Mouse (Mus musculus) hindbrain, embryonic 15.5 days (tissue): ENCODE data around the gene Parva. TPM values are rescaled to one million over a fixed set of nuclear protein-coding genes. Genes with fewer than 3 reads are reported as not detected.

Source experiments
- ATAC-seq: fragments of 200-750 bp; cut with Nextera tagmentation; 2 replicates; pipeline ENCODE4 v1.8.0; 2017; ENCODE audit warnings: low read depth, moderate number of reproducible peaks, moderate TSS enrichment; ENCODE audit not compliant: low FRiP score
- H3K27ac ChIP-seq: fragments of 300-500 bp; sonication (generic); replicated peaks from 2 replicates; pipeline ENCODE4 v1.5.1; 2015; ENCODE audit warnings: mild to moderate bottlenecking, inconsistent platforms
- H3K27me3 ChIP-seq: fragments of 300-500 bp; sonication (generic); 2 replicates; pipeline ENCODE4 v1.6.1; 2015; ENCODE audit warnings: control low read depth, inconsistent platforms
- H3K36me3 ChIP-seq: fragments of 300-500 bp; sonication (generic); 2 replicates; pipeline ENCODE4 v1.6.1; 2015; ENCODE audit warnings: control low read depth, inconsistent platforms
- H3K4me1 ChIP-seq: fragments of 300-500 bp; sonication (generic); replicated peaks from 2 replicates; pipeline ENCODE4 v1.6.1; 2015; ENCODE audit warnings: control low read depth, inconsistent platforms
- H3K4me2 ChIP-seq: fragments of 300-500 bp; sonication (generic); 2 replicates; pipeline ENCODE4 v1.6.1; 2015; ENCODE audit warnings: moderate library complexity, mild to moderate bottlenecking, inconsistent platforms
- H3K4me3 ChIP-seq: fragments of 300-500 bp; sonication (generic); 2 replicates; pipeline ENCODE4 v1.5.1; 2015; ENCODE audit warnings: mild to moderate bottlenecking, inconsistent platforms
- H3K9ac ChIP-seq: fragments of 300-500 bp; sonication (generic); 2 replicates; pipeline ENCODE4 v1.6.1; 2015; ENCODE audit warnings: inconsistent platforms
- H3K9me3 ChIP-seq: fragments of 300-500 bp; sonication (generic); 2 replicates; pipeline ENCODE4 v1.6.1; 2016; ENCODE audit warnings: control low read depth, inconsistent platforms
- WGBS: fragments of 180-500 bp; shearing (Covaris S2); methylation state at CpG from one replicate; pipeline ENCODE4 v1.1.7; 2015; 5-methylcytosine and 5-hydroxymethylcytosine counted together
- polyA plus RNA-seq: library from polyadenylated mRNA; unstranded; fragments of >200 nt; fragmentation: Nextera tagmentation; extraction: Ambion mirVana; gene quantifications from 2 replicates; pipeline ENCODE4 v1.2.1, GENCODE M21; 2015

The Parva gene
- polyA plus RNA-seq, 1 experiment from 2014 or later, result 27.7 TPM

- Histone ChIP-seq H3K4me2 (no peak overlapping the region), H3K4me1 (peaks cover 22% of the 10 kb centered on the region), H3K9me3 (no peaks in the 10 kb centered on the region), H3K27me3 (no peaks in the 10 kb centered on the region), H3K27ac (no peak overlapping the region), H3K36me3 (no peaks in the 10 kb centered on the region), H3K4me3 (no peak overlapping the region), H3K9ac (no peak overlapping the region)
- no peak for ATAC-seq
- WGBS, result 84% methylated on average over 3 of the region's 3 CpGs
These were observed 76.6 kb downstream of the Parva start for GRCm38 (mm10) chr7:112503917-112504316.

DNA sequence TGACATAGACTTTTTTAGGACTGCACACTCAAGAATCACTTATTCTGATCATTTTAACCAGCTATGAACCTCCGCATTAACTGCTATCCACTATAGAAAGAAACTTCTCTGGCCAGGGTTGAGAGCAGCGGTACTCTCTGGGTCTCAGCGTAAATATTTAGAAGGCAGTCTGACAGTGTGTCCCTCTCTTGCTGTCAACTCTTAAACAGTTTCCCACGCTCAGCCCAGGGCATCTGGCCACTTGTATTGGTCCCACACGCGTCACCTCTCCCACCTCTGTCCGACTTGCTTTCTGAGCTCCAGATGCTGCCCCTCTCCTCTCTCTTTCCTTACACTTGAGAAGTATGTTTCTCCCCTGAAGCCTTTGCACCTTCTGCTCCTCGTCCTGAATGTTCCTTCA is 81.8 kb downstream of the Parva start:
- 83% methylated on average over 8 of the region's 8 CpGs for WGBS
- Histone ChIP-seq H3K36me3 (no peaks in the 10 kb centered on the region), H3K4me1 (peaks cover 6% of the 10 kb centered on the region), H3K9ac (no peak overlapping the region), H3K4me3 (no peak overlapping the region), H3K4me2 (no peak overlapping the region), H3K27ac (no peak overlapping the region), H3K9me3 (no peaks in the 10 kb centered on the region), H3K27me3 (no peaks in the 10 kb centered on the region)
- no peak for ATAC-seq

GRCm38 (mm10) chr7:112510336-112511048 is 83.2 kb downstream of the Parva start:
- no peak overlapping the region for H3K9ac ChIP-seq
- no peak overlapping the region for H3K4me2 ChIP-seq
- H3K36me3 ChIP-seq, result no peaks in the 10 kb centered on the region
- ATAC-seq, result no peak
- WGBS, result 47% methylated on average over 10 of the region's 10 CpGs
- peaks cover 6% of the 10 kb centered on the region for H3K4me1 ChIP-seq
- no peaks in the 10 kb centered on the region for H3K27me3 ChIP-seq
- H3K27ac ChIP-seq, result no peak overlapping the region
- H3K9me3 ChIP-seq, result no peaks in the 10 kb centered on the region
- H3K4me3 ChIP-seq, result no peak overlapping the region

DNA sequence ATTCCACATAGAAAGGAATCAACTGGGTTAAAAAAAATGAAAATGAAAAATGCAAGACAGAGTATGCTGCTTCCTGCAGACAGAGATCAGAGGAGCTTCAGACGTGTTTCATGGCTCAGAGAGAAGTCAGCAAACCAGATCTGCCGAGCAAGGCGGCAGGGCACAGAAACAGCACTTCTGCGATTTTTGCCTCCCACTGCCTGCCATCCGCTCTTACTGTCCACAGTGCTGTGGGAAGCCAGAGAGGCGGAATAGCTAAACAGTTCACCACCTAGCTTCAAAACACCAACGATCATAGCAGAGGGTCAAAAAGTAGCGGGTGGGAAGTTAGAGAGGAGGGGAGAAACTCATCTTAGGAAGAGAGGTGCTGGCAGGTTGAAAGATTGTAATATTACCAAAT is 84.0 kb downstream of the Parva start:
- Histone ChIP-seq H3K9me3 (no peaks in the 10 kb centered on the region), H3K27ac (no peak overlapping the region), H3K4me1 (peaks cover 6% of the 10 kb centered on the region), H3K27me3 (no peaks in the 10 kb centered on the region), H3K9ac (no peak overlapping the region), H3K4me3 (no peak overlapping the region), H3K36me3 (no peaks in the 10 kb centered on the region), H3K4me2 (no peak overlapping the region)
- no peak for ATAC-seq
- WGBS, result 72% methylated on average over 8 of the region's 8 CpGs

DNA sequence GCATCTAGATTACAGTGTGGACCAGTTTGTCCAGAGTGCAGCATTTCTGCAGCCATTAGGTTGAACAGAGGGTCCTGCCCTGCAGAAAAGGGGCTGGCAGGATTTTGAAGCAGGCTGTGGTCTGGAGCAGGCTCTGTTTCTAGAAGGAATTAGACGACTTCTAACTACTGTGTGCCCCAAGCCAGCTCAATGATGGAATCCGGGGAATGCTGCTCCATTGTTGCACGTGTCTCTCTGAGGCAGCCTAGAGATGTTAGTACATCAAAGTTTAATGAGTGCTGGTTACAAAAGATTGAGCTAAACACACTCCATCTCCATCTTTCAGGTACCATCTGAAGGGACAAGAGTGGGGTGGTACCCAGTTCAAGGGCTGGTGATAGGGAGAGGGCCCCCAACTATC is 85.0 kb downstream of the Parva start:
- Histone ChIP-seq H3K4me2 (no peak overlapping the region), H3K4me1 (peaks cover 6% of the 10 kb centered on the region), H3K36me3 (no peaks in the 10 kb centered on the region), H3K4me3 (no peak overlapping the region), H3K9me3 (no peaks in the 10 kb centered on the region), H3K9ac (no peak overlapping the region), H3K27ac (no peak overlapping the region), H3K27me3 (no peaks in the 10 kb centered on the region)
- 42% methylated on average over 3 of the region's 3 CpGs for WGBS
- no peak for ATAC-seq

- H3K27me3 ChIP-seq, result no peaks in the 10 kb centered on the region
- WGBS, result 76% methylated on average over 1 of the region's 1 CpGs
- no peak overlapping the region for H3K4me3 ChIP-seq
- no peak overlapping the region for H3K27ac ChIP-seq
- H3K9me3 ChIP-seq, result no peaks in the 10 kb centered on the region
- no peak overlapping the region for H3K9ac ChIP-seq
- no peak for ATAC-seq
- no peak overlapping the region for H3K4me2 ChIP-seq
- H3K36me3 ChIP-seq, result no peaks in the 10 kb centered on the region
- H3K4me1 ChIP-seq, result peaks cover 6% of the 10 kb centered on the region
These were observed 85.6 kb downstream of the Parva start for GRCm38 (mm10) chr7:112512895-112513294.

- no peak overlapping the region for H3K4me3 ChIP-seq
- H3K9me3 ChIP-seq, result no peaks in the 10 kb centered on the region
- H3K4me1 ChIP-seq, result peaks cover 6% of the 10 kb centered on the region; the same call in 1 of the 2 replicates
- no peak for ATAC-seq
- H3K27ac ChIP-seq, result no peak overlapping the region
- WGBS, result 93% methylated on average over 8 of the region's 8 CpGs
- H3K4me2 ChIP-seq, result no peak overlapping the region
- H3K9ac ChIP-seq, result no peak overlapping the region
- no peaks in the 10 kb centered on the region for H3K36me3 ChIP-seq
- no peaks in the 10 kb centered on the region for H3K27me3 ChIP-seq
These were observed 87.4 kb downstream of the Parva start for GRCm38 (mm10) chr7:112514636-112515193.

DNA sequence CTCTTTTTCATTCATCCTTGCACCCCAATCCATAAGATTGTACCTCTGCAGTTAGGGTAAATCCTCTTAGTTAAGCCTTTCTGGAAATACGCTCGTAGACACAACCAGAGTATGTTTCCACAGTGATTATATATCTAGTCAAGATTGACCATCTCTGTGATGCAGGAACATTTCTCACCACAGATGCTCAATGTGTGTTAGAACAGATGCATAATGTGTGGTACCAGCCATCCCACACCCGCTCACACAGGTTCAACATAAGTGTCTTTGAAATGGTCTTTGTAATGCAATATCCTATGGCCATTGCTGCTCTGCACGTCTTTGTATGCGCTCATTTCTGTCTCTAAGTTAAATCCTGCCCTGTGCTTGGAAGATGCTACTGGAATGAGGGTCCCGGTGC is 98.2 kb downstream of the Parva start:
- no peaks in the 10 kb centered on the region for H3K9me3 ChIP-seq
- H3K4me2 ChIP-seq, result no peak overlapping the region
- H3K36me3 ChIP-seq, result no peaks in the 10 kb centered on the region
- no peaks in the 10 kb centered on the region for H3K27me3 ChIP-seq
- 82% methylated on average over 6 of the region's 6 CpGs for WGBS
- H3K4me1 ChIP-seq, result peaks cover 7% of the 10 kb centered on the region; the same call in 1 of the 2 replicates
- H3K9ac ChIP-seq, result no peak overlapping the region
- H3K4me3 ChIP-seq, result no peak overlapping the region
- ATAC-seq, result no peak
- H3K27ac ChIP-seq, result 0 out of 2 replicates have a peak overlapping the region, but pooled peaks have one; percentile 13

DNA sequence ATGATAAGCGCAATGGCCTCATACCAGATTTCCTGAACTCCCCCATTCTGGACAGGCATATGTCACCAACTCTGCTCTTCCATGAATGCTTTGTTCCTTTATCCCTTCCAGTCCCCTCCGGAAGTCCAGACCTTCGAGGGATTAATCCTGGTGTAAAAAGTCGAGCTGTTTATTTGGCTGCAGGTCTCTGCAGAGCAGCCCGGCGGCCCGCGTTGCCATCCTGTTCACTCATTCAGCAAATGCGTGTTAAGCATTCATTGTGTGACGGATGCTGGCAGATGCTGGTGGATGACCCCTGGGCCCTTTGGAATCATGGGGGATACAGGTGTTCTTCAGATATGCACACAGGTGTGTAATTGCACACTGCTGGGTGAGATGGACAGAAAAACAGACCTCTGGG is 98.9 kb downstream of the Parva start:
- H3K4me3 ChIP-seq, result no peak overlapping the region
- no peaks in the 10 kb centered on the region for H3K9me3 ChIP-seq
- H3K4me2 ChIP-seq, result no peak overlapping the region
- no peaks in the 10 kb centered on the region for H3K36me3 ChIP-seq
- H3K27me3 ChIP-seq, result no peaks in the 10 kb centered on the region
- no peak overlapping the region for H3K9ac ChIP-seq
- H3K4me1 ChIP-seq, result peaks cover 7% of the 10 kb centered on the region; the same call in 1 of the 2 replicates
- 0 out of 2 replicates have a peak overlapping the region, but pooled peaks have one; percentile 26 for H3K27ac ChIP-seq
- ATAC-seq, result no peak
- WGBS, result 59% methylated on average over 10 of the region's 10 CpGs

GRCm38 (mm10) chr7:112527230-112527629 is 99.9 kb downstream of the Parva start:
- ATAC-seq, result no peak
- Histone ChIP-seq H3K27me3 (no peaks in the 10 kb centered on the region), H3K4me2 (no peak overlapping the region), H3K4me1 (peaks cover 7% of the 10 kb centered on the region; the same call in 1 of the 2 replicates), H3K9me3 (no peaks in the 10 kb centered on the region), H3K9ac (no peak overlapping the region), H3K27ac (no peak overlapping the region), H3K4me3 (no peak overlapping the region), H3K36me3 (no peaks in the 10 kb centered on the region)
- 80% methylated on average over 4 of the region's 4 CpGs for WGBS

GRCm38 (mm10) chr7:112528059-112528458 is 100.8 kb downstream of the Parva start:
- no peak overlapping the region for H3K4me2 ChIP-seq
- no peaks in the 10 kb centered on the region for H3K36me3 ChIP-seq
- no peaks in the 10 kb centered on the region for H3K9me3 ChIP-seq
- H3K4me1 ChIP-seq, result peaks cover 7% of the 10 kb centered on the region; the same call in 1 of the 2 replicates
- H3K27ac ChIP-seq, result no peak overlapping the region
- H3K4me3 ChIP-seq, result no peak overlapping the region
- 97% methylated on average over 1 of the region's 1 CpGs for WGBS
- no peaks in the 10 kb centered on the region for H3K27me3 ChIP-seq
- ATAC-seq, result no peak
- H3K9ac ChIP-seq, result no peak overlapping the region

- no peak overlapping the region for H3K4me3 ChIP-seq
- no peaks in the 10 kb centered on the region for H3K27me3 ChIP-seq
- no peak; the same call in 1 of the 2 replicates for ATAC-seq
- H3K4me1 ChIP-seq, result peaks cover 7% of the 10 kb centered on the region; the same call in 1 of the 2 replicates
- no peak overlapping the region; the same call in 1 of the 2 replicates for H3K27ac ChIP-seq
- no peaks in the 10 kb centered on the region for H3K9me3 ChIP-seq
- H3K4me2 ChIP-seq, result no peak overlapping the region
- H3K36me3 ChIP-seq, result no peaks in the 10 kb centered on the region
- whole genome bisulfite sequencing, result 35% methylated on average over 6 of the region's 6 CpGs
- no peak overlapping the region for H3K9ac ChIP-seq
These were observed 101.5 kb downstream of the Parva start for GRCm38 (mm10) chr7:112528582-112529360.
